Mouse (Mus musculus) ovary, postnatal 10 days (tissue): Measurements from ENCODE around the gene Rgs12.

Experiments used
- DNase-seq: peaks from one replicate; pipeline ENCODE4 v3.0.0; 2022; ENCODE audit warnings: low spot score

The Rgs12 gene

DNA sequence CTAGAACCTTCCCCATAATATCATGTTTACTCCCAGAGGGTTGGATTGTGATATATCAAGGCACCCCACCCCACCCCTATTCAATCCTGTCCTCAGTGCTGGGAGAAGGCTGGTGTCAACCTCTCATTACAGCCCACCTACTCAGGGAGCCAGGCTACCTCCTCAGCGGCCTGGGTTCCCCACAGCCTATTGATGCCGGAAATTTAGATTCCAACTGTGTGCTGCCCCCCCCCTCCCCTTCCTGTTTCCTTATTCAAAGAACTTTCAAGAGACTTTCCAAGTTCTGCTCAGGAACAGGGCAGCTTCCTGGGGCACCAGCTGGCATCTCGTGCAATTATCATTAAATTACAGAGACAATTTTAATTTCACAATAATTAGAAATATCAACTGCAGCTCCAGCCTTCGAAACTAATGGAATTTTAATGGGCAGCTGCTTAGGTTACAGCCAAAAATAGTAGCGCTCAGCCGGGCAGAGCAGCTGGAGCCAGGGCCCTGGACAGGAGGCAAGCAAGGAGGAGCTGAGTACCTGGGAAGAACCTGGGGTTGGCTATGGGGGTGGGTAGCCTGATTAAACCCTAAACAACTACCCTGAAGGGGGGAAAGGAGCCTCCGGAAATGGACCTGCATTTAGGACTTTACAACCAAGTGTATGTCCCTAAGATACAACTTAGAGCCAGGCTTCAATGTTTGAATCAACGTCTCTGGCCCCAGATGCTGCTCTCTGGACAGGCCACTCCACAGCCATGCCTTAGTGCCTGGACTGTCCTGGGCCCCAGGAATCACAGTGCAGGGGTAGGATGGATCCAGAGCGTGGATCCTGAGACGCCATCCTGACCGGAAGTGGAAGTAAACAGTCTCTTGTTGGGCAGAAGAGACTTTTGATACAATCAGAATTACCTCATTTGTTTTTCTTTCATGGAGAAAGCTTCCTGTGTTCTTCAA, 17.5 kb upstream of the Rgs12 start:
- DNase-seq: no peak

GRCm38 (mm10) chr5:34932458-34932806, 16.8 kb upstream of the Rgs12 start:
- no peak for DNase-seq

GRCm38 (mm10) chr5:34933461-34933860, 15.8 kb upstream of the Rgs12 start:
- DNase-seq: no peak

- no peak for DNase-seq
These were observed 7.4 kb upstream of the Rgs12 start for GRCm38 (mm10) chr5:34941710-34942470.

- DNase-seq: no peak
These were observed 5.8 kb upstream of the Rgs12 start for GRCm38 (mm10) chr5:34943428-34943827.

DNA sequence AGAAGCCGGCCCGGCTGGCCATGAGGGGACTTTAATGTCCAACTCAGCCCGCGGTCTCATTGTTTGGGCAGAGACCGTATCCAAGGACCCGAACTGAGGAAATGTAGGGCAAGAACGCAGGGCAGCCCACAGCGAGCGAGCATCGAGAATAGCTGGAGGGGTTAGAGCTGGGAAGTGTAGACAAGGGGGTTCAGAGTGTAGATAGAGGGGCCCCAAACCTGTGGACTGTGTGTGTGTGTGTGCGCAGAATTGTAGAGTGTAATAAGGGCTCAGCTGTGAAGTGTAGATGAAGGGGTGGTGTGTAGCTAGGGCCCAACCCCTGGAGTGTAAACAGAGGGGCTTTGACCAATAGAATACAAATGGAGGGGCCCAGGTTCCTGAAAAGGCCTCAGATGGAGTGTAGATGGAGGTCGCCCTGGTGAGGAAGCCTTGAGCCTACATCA, 545 bp downstream of the Rgs12 start:
- no peak for DNase-seq

DNA sequence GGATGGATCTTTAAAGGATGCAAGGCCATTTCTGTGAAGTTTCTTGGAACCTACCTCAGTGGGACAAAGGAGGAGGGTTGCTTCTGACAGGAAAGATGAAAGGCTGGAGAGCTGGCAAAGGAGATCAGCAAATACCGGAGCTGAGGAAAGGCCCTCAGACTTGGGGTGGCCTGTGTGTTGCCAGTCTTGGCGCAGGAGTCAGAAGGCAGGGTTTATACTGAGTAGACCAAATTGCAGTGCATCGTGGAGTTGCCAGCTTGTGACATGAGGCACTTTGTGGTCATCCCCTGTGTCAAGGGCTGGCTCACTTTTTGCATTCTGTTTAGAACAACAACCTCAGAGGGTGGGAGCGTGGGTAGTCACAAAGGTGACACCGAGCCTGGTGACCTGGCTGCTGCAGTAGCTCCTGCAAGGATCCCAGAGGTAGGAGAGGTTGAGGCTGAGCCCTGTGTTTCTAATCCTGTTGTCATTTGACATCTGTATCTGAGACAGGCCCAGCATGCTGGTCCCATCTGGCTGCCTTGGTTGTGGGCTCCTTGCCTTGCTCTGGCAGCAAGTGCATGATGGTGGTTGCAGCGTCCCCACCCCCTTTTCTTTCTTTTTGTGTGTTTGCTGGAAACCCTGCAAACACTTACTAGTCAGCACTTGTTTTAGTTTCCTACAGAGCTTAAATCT, 1.4 kb downstream of the Rgs12 start:
- no peak for DNase-seq

DNA sequence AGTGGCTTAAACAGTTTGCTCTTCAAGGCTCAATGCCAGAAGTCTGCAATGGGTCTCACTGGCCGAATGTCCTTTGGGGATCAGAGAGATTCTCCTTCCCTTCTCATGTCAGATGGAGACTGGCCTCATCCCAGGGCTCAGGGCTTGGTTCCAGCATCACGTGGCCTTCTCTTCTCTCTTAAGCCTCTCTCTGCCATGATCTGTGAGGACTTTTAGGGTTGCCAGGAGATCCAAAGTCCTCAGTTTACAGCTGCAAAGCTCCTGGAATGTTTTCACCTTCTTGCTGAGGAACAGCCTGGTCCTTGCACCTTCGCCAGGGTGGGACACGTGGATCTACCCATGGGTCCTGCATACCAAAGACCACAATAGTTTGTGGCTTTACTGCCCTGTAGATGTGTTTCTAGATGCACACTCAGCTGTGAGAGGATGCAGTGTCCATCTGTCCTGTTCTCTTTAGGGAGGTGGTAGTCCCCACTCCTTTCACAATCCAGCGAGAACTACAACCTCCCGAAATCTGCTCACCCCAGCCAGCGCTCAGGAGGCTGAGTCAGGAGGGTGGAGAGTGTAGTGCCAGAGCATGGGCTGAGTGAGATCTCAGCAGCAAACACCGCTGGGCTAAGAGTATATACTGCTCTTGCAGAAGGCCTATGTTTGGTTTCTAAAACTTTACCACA, 2.1 kb downstream of the Rgs12 start:
- no peak for DNase-seq

- no peak for DNase-seq
These were observed 5.3 kb downstream of the Rgs12 start for GRCm38 (mm10) chr5:34954508-34954907.

- DNase-seq: no peak
These were observed 6.4 kb downstream of the Rgs12 start for GRCm38 (mm10) chr5:34955630-34956029.

- DNase-seq: no peak
These were observed 6.9 kb downstream of the Rgs12 start for GRCm38 (mm10) chr5:34956151-34956550.

DNA sequence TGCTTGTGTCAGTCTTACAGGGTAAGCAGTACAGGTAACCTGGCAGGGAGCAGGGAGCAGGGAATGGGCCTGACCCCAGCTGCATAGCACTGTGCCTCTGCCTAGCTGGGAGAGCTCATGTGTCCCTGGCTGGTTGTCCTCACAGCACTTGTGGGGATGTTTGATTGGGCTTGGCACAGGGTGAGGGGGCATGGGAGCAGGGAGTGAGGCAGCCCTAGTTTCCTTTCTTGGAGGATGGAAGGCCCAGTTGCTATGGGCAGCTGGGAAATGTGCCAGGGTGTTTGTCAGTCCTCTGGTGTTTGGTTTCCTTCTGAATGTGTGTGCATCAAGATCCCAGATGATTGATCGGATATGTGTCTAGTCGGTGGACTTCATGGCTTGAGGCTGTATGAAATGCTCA, 7.8 kb downstream of the Rgs12 start:
- DNase-seq: no peak

GRCm38 (mm10) chr5:34960021-34960420, 10.8 kb downstream of the Rgs12 start:
- no peak for DNase-seq

DNA sequence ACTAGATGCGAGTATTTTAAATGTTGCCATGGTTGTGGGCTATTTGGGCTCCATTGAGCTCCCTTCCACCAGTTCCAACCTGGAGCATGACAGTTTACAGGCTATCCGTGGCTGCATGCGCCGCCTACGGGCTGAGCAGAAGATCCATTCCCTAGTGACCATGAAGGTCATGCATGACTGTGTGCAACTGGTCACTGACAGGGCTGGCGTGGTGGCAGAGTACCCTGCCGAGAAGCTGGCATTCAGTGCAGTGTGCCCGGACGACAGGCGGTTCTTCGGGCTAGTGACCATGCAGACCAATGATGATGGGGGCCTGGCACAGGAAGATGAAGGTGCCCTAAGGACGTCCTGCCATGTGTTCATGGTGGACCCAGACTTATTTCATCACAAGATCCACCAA, 16.3 kb downstream of the Rgs12 start:
- DNase-seq: no peak

- no peak for DNase-seq
These were observed 19.1 kb downstream of the Rgs12 start for GRCm38 (mm10) chr5:34968386-34968785.

GRCm38 (mm10) chr5:34972471-34972870, 23.2 kb downstream of the Rgs12 start:
- DNase-seq: no peak

- DNase-seq: no peak
These were observed 24.5 kb downstream of the Rgs12 start for GRCm38 (mm10) chr5:34973560-34974317.

GRCm38 (mm10) chr5:34974773-34975443, 25.7 kb downstream of the Rgs12 start:
- DNase-seq: no peak

DNA sequence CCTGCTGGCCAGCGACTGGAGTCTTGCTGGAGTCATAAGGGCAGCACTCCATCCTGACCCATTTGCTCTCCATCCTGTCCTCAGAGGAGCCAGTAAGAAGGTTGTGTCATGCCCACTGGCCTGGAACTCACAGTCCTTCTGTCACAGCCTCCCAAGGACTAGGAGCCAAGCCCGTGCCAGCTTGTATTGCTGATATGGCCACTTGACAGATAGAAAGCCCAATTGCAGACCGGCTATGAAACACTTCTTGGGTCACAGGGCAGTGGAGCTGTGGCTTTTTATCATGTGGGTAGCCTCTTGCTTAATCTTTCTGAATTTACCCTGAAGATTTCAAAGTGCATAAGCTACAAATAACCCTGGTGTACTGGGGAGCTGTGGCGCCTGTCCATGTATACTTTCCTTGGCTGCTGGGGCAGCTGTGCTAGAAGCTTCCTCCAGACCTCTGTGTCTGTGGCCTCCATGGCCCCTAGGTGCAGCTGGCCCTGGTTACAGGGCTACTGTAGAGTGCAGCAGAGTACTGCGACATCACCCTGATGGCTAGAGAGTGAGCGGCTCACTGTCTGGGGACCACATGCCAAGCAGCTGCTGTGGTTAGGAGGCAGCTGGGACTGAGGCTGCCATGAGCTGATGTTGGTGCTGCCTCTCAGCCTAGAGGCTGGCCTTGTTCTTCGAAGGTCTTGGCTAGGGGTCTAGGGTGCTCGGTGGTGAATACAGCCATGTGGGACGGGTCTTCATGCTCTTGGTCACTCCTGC, 27.5 kb downstream of the Rgs12 start:
- DNase-seq: no peak

DNA sequence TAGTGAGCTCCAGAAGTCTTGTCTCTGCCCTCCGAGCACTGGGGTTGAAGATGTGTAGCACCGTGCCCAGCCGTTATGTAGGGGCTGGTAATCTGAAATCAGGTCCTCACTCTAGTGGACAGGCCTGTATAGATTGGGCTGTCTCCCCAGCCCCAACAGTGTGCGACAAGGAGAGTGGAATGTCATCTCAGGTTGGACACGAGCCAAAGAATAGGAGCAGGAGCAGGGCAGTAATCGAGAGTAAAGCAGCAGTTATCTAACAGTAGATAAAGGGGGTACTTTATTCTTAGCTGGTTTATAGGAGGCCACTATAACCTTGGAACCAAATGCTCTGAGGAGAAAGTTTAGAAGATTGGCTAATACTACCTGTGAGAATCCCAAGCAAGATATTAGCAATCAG, 30.9 kb downstream of the Rgs12 start:
- no peak for DNase-seq
